Mouse (Mus musculus): ENCODE results near the gene Serpini1.

The Serpini1 gene

DNA sequence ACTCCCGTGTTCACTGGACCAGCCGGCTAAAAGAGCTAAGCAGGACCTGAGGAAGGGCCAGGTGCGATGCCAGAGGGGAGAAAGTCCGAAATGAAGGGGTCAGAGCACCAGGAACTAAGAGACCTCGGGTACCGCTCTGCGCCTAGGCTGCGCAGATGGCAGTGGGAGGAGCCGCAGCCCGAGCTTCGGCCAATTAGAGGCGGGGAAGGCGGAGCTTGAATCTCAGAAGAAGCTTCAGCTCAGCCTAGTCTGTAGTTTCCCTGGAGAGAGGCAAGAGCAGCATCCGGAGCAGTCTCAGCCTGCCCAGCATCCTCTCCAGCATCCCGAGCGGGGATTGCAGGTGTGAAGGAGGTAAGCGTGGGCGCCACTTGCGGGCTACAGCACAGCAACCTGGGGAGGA is at the start of gene Serpini1:
TSS of gene Serpini1 (plus strand) at position 256 of the 400 bp plus-strand sequence.
- peak; percentile 91 for DNase-seq (ENCODE audit: low spot score)

DNA sequence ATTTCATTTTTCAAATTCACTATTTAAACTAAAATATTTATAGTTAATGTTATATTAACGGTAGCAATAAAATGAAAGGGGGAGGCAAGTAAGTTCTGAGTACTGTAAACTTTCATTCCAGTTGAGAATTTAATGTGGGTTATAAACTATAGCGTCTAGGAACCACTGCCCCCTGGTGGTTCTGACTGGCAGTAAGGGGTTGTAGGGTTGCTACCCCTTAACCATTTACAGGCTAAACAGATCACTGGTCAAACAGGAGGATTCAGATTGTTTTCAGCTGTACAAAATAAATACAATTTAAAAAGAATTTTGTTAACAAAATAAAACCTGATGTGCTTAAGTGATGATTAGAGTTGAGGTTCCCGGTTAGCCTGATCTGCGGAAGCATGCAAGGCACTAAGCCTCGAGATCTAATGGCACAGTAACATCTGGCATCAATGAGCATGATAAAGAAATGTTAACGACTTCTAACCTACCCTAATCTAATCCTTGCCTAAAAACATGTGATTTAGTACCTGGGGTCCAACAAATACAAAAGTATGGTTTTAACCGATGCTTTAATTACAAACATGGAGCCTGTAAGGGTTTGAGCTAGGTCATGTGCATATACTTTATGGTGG is 39.6 kb upstream of the Serpini1 start:
- DNase-seq (ENCODE audit: low spot score) = no peak

DNA sequence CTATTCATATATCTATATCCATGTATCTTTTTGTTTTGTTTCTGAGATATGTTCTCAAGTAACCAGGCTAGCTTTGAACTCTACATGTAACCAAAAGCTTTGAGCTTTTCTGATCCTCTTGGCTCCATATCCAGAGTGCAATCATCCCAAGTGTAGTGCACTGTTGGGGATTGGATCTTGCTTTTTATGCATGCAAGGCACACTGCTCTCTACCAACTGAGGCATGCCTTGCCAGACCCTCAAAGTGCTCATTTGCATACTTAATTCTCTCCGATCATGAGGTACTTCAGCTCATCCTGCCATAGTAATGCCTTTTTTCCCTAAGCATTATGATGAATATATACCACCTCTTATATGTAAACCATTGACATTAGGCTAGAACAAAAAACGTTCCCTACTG is 36.0 kb upstream of the Serpini1 start:
- no peak for DNase-seq (ENCODE audit: low spot score)

DNA sequence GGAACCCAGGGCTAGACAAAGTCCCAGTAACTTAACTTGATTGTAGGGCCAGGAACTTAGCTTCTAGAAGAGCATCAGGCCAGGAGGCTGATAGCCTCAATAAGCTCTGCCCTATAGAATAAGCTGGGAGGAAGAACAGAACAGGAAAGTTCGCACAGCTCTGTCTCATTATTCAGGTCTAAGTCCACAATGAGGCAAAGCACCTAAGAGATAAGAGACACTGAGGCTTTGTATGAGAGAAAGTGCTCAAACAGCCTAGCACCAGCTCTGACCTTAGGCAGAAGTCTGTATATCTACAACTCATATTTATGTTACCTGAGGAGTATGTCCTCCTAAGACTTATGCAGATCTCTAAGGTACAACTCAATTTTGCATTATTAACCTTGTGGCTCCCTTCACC is 34.8 kb upstream of the Serpini1 start:
- no peak for DNase-seq (ENCODE audit: low spot score)

DNA sequence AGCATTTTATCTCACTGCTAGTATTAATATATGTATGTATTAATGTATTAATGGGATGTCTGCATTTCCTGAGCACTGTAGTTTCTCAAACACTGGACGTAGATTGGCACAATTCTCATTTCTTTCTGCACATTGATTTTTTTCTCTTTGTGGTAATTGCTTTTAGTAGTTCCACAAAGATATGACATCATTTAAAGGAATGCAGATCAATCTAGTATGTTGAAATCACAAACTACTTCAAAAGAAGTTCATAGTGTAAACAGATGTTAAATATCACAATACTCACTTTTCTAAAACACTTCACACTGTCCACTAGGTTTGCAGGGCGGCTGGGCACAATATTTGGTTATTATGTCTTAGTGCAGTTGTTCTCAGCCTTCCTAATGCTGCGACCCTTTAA is 26.3 kb upstream of the Serpini1 start:
- no peak for DNase-seq (ENCODE audit: low spot score)

DNA sequence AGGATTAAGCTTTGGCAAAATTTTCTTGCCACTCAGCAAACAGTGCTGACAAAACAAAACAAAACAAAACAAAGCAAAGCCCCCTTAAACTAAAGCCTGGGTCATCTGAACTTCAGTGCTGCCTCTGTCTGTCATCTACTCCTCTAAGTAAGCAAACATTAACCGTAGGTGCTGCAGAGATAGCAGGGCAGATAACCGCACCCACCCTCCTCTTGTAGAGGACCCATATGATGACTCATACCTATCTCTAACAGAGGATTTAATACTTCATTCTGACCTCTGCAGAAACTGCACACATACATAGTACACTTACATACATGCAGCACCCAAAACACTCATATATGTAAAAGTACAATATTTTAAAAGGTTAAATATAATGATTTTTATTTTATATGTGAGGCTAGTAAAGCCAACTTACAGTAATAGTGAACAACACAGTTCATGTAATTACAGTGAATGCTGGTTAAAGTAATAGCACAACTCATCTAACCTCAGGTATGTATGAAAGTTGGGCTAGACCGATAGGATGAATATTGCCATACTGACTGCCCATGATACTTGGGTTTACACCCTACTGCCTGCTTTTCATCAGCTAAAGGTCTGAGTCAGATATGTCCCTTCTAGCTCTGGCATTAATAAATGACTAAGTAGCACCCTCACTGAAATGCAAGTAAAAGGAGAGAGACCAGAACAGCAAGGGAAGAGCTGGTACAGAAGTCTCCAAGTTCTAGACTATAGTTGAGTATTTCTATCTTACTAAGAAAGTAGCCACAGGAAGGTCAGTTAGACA is 23.1 kb upstream of the Serpini1 start:
- DNase-seq (ENCODE audit: low spot score) = no peak

DNA sequence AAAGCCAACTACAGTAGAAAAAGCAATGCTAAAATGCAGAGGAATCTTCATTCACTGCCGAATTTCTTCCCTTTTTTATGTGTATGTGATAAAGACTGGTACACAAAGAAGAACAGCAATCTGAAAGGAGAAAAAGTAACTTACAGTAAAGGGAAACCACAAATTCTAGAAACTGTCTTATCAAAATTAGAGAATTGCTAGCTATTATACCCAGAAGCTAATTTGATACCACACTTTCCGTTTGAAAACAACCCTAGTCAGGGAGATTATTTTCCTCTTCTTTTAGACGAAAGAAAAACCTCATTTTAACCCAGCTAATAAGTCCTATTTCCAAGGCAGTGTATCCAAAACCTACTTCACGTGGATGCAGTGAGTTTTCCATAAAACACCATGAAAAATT is 16.1 kb upstream of the Serpini1 start:
- DNase-seq (ENCODE audit: low spot score) = no peak

DNA sequence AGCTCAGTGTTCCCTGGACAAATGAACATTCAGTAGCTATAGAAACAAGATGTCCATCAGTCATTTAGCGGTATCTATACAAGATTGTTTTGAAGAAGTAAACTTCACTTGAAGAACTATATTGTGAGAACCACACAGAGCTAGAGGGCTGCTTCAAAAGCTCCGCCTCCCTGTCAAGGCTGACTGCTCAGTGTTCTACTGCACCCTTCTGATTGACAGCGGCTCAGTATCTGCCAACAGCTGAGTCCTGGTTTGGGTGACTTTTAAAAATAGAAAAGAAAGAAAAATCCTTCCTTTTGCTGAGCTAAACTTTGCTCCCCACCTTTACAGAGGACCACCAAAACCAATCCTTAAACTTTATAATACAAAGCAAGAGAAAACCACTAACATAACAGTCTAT is 14.5 kb upstream of the Serpini1 start:
- no peak for DNase-seq (ENCODE audit: low spot score)

DNA sequence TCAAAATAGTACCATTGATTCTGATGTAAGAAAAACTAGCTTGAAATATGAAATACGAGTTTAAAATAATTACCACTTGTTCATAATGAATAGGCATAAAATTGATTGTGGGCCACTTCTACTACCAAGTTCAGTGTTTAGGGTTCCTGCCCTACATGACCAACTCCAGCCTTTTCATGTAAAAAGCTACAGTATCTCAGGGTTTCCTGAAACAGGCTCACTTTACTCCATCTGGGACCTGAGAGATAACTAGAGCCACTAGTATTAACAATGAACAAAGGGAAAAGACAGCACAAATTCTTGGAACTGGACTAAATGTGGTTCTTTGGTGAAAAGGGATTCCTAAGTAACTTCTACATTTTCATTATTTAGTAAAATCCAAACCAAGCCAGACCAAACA is 13.1 kb upstream of the Serpini1 start:
- DNase-seq (ENCODE audit: low spot score) = no peak

DNA sequence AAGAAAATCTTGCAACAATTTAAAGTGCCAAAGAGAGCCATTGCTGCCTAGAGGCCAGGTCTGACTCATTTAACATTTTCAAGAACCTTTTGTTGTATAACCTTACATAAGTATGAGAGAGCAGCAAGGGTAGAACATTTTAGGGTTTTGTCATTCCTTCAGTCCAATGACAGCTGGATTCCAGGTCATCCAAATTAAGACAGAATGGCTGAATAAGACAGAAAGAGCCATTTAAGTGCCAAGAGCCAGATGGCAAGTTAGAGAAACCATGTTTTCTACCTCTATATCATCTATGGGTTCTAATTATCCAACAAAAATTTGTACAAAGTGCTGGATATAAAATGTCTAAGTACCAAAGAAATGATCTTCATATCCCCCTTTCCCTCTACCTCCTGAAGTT is 6.1 kb upstream of the Serpini1 start:
- DNase-seq (ENCODE audit: low spot score) = no peak

DNA sequence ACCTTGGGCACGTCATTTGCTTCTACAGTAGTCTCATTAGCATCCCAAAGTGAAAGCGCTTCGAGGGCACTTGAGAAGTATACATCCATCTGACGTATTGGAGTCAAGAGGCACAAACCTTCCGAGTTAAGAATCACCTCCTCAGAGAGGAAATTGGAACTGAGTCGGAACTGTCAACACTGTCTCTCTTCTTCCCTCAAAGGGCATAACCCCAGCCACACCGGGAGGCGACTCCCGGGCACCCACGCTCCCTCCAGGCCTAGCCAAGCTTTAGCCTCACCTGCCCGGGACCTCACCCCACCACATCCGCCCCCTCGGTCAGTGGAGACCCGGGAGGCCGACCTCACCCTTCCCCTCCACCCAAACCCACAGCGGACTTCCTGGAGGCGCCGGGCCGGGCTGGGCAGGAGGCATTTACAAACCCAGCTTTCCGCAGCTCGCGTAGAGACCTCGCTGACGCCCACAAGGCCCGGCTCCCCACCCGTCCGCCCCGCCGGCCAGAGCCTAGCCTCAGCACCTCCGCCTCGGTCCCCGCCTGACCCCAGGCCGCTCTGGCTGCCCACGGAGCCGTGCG is 1.1 kb upstream of the Serpini1 start:
- DNase-seq (ENCODE audit: low spot score) = no peak

DNA sequence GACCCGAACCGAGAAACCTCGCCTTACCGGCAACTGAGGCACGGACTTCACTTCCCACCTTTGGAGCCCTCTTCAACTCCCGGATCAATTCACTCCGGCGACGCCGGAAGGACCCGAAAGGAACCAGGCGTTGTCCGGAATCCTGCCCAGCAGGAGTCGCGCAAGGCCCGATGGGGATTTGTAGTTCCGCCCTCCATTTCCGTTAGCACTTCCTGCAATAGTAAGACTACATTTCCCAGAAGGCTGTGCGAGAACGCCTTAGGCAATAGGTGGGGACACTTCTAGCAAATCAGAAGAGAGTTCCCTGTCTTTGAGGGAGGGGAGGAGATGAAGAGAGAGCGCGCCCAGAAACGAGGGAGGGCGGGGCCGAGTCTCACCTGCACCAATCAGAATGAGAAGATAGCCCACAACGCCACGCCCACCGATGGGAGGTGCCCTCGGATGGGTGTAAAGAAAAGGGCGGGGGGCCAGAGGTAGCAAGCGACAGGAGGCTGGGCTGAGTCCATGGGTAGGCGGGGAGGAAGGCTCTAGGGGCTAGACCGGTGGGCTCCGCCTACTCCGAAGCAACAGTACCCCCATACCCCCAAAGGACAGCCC is 554 bp upstream of the Serpini1 start, which contains the start of gene Pdcd10:
TSS of gene Pdcd10 (minus strand) at position 162 of the 597 bp plus-strand sequence.
- peak; percentile 99 for DNase-seq (ENCODE audit: low spot score)

DNA sequence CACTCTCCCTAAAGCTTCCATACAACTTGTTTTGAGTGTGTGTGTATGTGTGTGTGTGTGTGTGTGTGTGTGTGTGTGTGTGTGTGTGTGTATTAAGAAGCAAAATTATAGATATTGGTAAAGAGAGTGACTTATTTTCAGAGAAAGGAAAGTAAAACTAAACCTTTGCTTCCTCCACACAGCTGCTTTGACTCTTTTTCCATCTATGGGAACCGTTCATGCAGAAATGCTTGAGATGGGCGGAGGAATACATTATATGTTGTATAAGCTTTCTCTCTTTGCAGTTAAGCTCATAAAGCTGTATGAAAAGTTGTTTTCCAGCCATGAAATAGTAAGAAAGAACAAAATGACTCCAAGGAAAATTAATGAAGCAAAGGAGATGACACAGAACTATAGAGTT is 16.7 kb downstream of the Serpini1 start:
- no peak for DNase-seq (ENCODE audit: low spot score)

DNA sequence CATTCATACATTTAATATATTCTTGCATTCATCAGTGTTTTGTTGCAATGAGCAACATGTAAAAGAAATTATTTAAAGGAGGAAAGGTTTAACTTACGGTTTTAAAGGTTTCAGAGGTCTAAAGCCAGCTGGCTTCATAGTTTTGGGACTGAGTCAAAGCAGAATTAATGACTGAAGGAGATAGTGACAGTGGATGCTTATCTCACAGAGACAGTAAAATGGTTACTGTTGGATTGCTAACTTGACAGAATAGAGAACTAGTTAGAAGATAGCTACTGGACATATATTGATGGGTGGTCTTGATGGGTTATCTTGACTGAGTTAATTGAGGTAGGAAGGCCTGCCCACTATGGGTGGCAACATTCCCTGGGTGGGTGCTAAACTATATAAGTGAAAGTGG is 18.2 kb downstream of the Serpini1 start:
- DNase-seq (ENCODE audit: low spot score) = no peak

DNA sequence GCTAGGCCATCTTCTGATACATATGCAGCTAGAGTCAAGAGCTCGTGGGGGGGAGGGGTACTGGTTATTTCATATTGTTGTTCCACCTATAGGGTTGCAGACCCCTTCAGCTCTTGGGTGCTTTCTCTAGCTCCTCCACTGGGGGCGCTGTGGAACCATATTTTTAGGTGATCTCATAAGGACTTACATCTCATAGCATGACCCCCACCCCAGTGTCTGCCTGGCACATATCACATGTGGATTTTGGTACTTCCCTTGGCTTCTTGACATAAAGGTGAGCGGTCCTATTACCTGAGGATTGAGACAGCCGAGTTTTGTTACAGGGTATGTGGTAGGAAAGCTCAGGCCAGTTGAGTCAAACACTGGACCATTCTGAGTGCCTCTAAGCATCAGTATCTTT is 22.0 kb downstream of the Serpini1 start:
- no peak for DNase-seq (ENCODE audit: low spot score)

DNA sequence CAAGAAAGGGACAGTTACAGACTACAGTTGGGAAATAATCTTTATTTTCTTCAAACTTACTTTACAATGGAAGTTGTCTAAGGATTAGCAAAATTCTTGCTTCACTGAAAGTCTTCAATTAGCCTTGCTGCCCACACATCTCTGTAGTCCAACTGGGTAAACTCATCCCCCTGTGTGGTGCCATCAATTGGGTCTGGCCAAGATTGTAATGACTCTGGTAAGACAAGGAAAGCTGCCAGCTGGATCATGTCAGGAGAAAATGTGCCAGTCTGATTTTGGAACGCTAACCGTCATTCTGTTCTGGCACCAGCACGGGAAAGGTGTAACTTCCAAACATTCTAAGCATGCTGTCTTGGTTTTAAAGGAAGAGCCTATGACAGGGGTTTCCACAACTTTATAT is 25.9 kb downstream of the Serpini1 start:
- no peak for DNase-seq (ENCODE audit: low spot score)

DNA sequence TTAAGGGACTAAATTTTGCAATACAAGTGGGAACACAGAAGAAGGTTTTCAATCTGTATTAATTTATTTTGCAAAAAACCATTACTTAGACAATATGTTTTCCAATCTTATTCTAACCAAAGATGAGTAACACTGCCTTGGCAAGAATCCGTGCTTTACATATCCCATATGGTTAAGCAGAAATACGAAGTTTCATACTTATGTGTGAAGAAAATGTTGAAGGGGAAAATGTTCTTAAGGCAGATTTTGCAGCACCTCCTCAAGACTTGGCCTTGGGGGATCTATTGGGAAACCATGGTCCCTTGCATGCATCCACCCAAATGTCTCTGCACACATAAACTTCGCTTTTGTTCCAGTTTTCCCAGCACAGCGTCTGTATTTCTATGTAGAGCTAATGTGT is 27.6 kb downstream of the Serpini1 start:
- no peak for DNase-seq (ENCODE audit: low spot score)

DNA sequence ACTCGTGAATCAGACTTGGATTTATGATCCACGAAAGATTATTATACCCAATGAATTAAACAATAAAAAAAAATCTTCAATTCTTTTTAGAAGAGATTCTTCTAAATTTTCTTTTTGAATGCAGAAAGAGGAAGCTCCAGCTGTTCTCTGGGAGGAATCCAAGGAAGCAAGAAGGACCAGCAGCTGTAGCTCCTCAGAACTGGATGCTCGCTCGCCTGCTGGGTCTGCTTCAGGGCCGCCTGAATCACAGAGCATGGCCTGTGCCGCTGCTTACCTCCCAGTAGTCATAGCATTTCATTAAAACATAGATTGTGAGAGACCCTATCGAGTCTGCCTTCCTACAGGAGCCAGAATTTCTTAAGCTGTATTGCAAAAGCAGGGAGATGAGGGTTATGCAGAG is 53.7 kb downstream of the Serpini1 start:
- no peak for DNase-seq (ENCODE audit: low spot score)

DNA sequence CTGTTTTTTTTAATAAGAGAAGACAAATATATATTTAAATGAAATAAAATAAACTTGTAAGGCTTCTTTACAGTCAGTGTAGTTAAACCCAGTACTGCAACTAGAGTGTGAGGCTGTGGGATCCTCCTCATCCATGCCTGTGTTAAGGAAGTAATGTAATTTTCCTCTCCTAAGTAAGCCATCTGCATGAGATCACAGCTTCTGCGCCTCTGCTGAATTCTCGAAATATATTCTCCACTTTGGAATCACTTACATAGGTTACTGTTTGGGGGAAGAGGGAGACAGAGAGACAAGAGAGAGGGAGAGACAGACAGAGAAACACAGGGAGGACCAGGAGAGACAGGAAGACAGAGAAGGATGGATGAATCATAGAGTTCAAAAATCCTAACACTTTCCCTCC is 67.3 kb downstream of the Serpini1 start:
- DNase-seq (ENCODE audit: low spot score) = no peak

DNA sequence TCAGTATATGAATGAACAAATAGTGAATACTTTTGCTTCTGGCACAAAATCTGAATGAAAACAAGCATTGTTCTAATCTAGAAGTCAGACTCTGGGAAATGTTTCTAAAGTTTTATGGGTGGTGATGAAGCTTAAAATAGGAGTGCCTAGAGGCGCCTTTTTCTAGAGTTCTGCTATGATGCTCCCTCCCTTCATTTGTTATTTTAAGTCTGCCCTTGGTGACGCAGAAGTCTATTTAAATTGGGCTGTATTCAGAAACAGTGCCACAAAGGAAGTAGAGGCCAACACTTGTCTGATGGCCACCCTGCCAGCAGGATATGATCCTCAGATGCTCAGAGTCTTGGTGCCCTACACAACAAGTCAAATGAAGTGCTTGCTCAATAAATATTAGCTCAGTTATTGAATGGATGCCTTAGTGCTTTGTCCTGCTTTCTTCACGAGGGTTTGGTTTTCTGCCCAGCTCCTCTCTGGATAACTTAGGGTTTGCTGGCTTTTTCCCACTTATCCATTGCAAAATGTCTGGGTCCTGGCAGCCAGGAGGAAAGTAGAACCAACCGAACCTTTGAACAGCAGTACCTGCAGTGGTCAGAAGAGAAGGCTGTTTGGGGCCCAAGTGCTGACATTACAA is 73.8 kb downstream of the Serpini1 start:
- DNase-seq (ENCODE audit: low spot score) = no peak

DNA sequence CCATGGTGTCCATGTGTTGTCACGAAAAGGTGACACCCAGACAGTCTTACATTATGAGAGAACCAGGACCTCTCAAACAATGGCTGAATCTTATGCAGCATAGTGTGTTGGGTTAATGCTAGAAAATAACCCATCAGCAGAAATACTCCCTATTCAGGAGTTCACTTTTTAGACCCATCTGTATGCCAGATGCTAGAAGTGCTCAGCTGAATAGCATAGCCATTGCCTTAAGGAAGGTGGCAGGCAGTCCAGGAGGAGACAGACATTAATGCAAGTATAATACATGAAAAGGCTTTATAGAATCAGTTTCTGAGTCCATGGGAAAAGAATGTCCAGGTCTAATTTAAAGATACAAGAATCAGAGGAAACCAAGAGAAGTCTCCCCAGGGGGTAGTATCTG is 75.9 kb downstream of the Serpini1 start:
- no peak for DNase-seq (ENCODE audit: low spot score)

DNA sequence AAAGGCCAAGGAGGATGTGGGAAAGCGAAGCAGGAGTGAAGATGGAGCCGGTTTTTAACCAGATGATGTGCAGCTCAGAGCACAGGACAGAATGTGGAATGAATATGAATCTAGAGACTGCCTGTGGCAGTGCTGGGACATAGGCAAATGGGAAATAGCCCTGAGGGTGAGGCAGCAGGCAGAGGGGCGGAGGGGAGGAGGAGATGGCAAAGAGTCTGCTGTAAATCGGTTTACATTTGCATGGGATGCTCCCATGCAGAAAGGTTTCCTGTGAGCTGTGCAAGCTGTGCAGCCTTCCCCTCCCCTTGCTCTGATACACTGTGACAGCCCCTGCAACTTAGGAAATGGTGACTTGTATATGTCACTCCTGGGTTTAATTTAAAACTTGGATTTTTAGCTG is 76.3 kb downstream of the Serpini1 start:
- no peak for DNase-seq (ENCODE audit: low spot score)

DNA sequence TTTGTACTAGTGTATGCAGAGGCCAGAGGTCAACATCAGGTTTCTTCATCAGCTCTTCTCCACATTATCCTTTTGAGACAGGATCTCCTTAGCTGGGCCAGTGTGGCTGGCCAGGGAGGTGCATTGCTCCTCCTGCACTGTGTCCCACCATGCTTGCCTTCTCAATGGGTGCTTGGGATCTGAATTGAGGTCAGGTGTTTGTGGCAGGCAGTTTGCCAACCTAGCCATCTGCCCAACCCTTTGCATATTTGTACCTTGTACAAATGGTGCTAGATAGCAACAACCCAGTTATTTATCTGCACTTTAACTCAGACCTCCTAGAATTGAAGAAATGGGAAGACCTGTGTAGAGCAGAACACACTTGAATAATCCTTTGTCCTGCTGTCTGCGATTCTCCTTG is 78.3 kb downstream of the Serpini1 start:
- DNase-seq (ENCODE audit: low spot score) = no peak

Data from testis, postnatal 14 days (tissue).